Mouse (Mus musculus): ENCODE measurements around the gene Rac1. TPM values are rescaled to one million over a fixed set of nuclear protein-coding genes. Genes with fewer than 3 reads are reported as not detected.

Rac1 gene
- polyA plus RNA-seq, 1 experiment from 2014 or later, result 480 TPM

- Histone ChIP-seq H3K4me3 (ENCODE audit: low read depth, low read length) (no peak overlapping the region), H3K4me1 (ENCODE audit: control insufficient read depth, insufficient read depth, low read length) (no peaks in the 10 kb centered on the region), H3K9me3 (ENCODE audit: control insufficient read depth, low read length) (no peaks in the 10 kb centered on the region), H3K4me2 (no peak overlapping the region), H3K27ac (ENCODE audit: low read depth, low read length) (no peak overlapping the region), H3K36me3 (ENCODE audit: control insufficient read depth, insufficient read depth, low read length) (peaks cover 8% of the 10 kb centered on the region; the same call in 1 of the 2 replicates), H3K9ac (ENCODE audit: low read length) (no peak overlapping the region), H3K27me3 (ENCODE audit: control insufficient read depth, insufficient read depth, low read length) (no peaks in the 10 kb centered on the region)
- 94% methylated on average over 11 of the region's 11 CpGs for WGBS
- no peak for DNase-seq (ENCODE audit: low spot score, missing footprints)
- no peak for ATAC-seq (ENCODE audit: low FRiP score)
Observed at GRCm38 (mm10) chr5:143517005-143517404, 10.8 kb downstream of the Rac1 start.

- ATAC-seq (ENCODE audit: low FRiP score) (no peak), DNase-seq (ENCODE audit: low spot score, missing footprints) (no peak)
- Histone ChIP-seq H3K9ac (ENCODE audit: low read length) (no peak overlapping the region), H3K36me3 (ENCODE audit: control insufficient read depth, insufficient read depth, low read length) (peaks cover 8% of the 10 kb centered on the region; the same call in 1 of the 2 replicates), H3K27ac (ENCODE audit: low read depth, low read length) (no peak overlapping the region), H3K4me3 (ENCODE audit: low read depth, low read length) (no peak overlapping the region), H3K9me3 (ENCODE audit: control insufficient read depth, low read length) (no peaks in the 10 kb centered on the region), H3K4me2 (no peak overlapping the region), H3K4me1 (ENCODE audit: control insufficient read depth, insufficient read depth, low read length) (no peaks in the 10 kb centered on the region), H3K27me3 (ENCODE audit: control insufficient read depth, insufficient read depth, low read length) (no peaks in the 10 kb centered on the region)
- WGBS, result 95% methylated on average over 5 of the region's 5 CpGs
Observed at GRCm38 (mm10) chr5:143514878-143515277, 13.0 kb downstream of the Rac1 start.

- Histone ChIP-seq H3K4me1 (ENCODE audit: control insufficient read depth, insufficient read depth, low read length) (no peaks in the 10 kb centered on the region), H3K27ac (ENCODE audit: low read depth, low read length) (no peak overlapping the region), H3K9me3 (ENCODE audit: control insufficient read depth, low read length) (no peaks in the 10 kb centered on the region), H3K36me3 (ENCODE audit: control insufficient read depth, insufficient read depth, low read length) (peaks cover 8% of the 10 kb centered on the region; the same call in 1 of the 2 replicates), H3K9ac (ENCODE audit: low read length) (no peak overlapping the region), H3K27me3 (ENCODE audit: control insufficient read depth, insufficient read depth, low read length) (no peaks in the 10 kb centered on the region), H3K4me2 (no peak overlapping the region), H3K4me3 (ENCODE audit: low read depth, low read length) (no peak overlapping the region)
- ATAC-seq (ENCODE audit: low FRiP score) (no peak), DNase-seq (ENCODE audit: low spot score, missing footprints) (no peak)
- 93% methylated on average over 4 of the region's 4 CpGs for whole genome bisulfite sequencing
Observed at GRCm38 (mm10) chr5:143512305-143512704, 15.5 kb downstream of the Rac1 start.

- no peak overlapping the region for H3K4me2 ChIP-seq
- no peaks in the 10 kb centered on the region for H3K27me3 ChIP-seq (ENCODE audit: control insufficient read depth, insufficient read depth, low read length)
- H3K4me1 ChIP-seq (ENCODE audit: control insufficient read depth, insufficient read depth, low read length), result no peaks in the 10 kb centered on the region
- ATAC-seq (ENCODE audit: low FRiP score), result no peak
- H3K9ac ChIP-seq (ENCODE audit: low read length), result no peak overlapping the region
- peaks cover 9% of the 10 kb centered on the region; the same call in 1 of the 2 replicates for H3K36me3 ChIP-seq (ENCODE audit: control insufficient read depth, insufficient read depth, low read length)
- 83% methylated on average over 4 of the region's 4 CpGs for WGBS
- no peak overlapping the region for H3K4me3 ChIP-seq (ENCODE audit: low read depth, low read length)
- H3K9me3 ChIP-seq (ENCODE audit: control insufficient read depth, low read length), result no peaks in the 10 kb centered on the region
- no peak for DNase-seq (ENCODE audit: low spot score, missing footprints)
- H3K27ac ChIP-seq (ENCODE audit: low read depth, low read length), result no peak overlapping the region
Observed at GRCm38 (mm10) chr5:143511577-143511976, 16.3 kb downstream of the Rac1 start.

- ATAC-seq (ENCODE audit: low FRiP score) (no peak), DNase-seq (ENCODE audit: low spot score, missing footprints) (no peak)
- Histone ChIP-seq H3K4me2 (no peak overlapping the region), H3K4me3 (ENCODE audit: low read depth, low read length) (no peak overlapping the region), H3K27ac (ENCODE audit: low read depth, low read length) (no peak overlapping the region), H3K9me3 (ENCODE audit: control insufficient read depth, low read length) (no peaks in the 10 kb centered on the region), H3K36me3 (ENCODE audit: control insufficient read depth, insufficient read depth, low read length) (peaks cover 8% of the 10 kb centered on the region), H3K9ac (ENCODE audit: low read length) (no peak overlapping the region), H3K4me1 (ENCODE audit: control insufficient read depth, insufficient read depth, low read length) (no peaks in the 10 kb centered on the region), H3K27me3 (ENCODE audit: control insufficient read depth, insufficient read depth, low read length) (no peaks in the 10 kb centered on the region)
- WGBS, result 76% methylated on average over 11 of the region's 11 CpGs
Observed at GRCm38 (mm10) chr5:143509737-143510136, 18.1 kb downstream of the Rac1 start.

- no peaks in the 10 kb centered on the region for H3K9me3 ChIP-seq (ENCODE audit: control insufficient read depth, low read length)
- no peak for ATAC-seq (ENCODE audit: low FRiP score)
- 87% methylated on average over 9 of the region's 9 CpGs for WGBS
Observed at GRCm38 (mm10) chr5:143509294-143509693, 18.5 kb downstream of the Rac1 start.

GRCm38 (mm10) chr5:143505545-143505944, 22.3 kb downstream of the Rac1 start:
- no peaks in the 10 kb centered on the region for H3K4me1 ChIP-seq (ENCODE audit: control insufficient read depth, insufficient read depth, low read length)
- H3K9me3 ChIP-seq (ENCODE audit: control insufficient read depth, low read length), result no peaks in the 10 kb centered on the region
- no peak overlapping the region for H3K4me2 ChIP-seq
- peaks cover 6% of the 10 kb centered on the region; the same call in 1 of the 2 replicates for H3K36me3 ChIP-seq (ENCODE audit: control insufficient read depth, insufficient read depth, low read length)
- ATAC-seq (ENCODE audit: low FRiP score) (no peak), DNase-seq (ENCODE audit: low spot score, missing footprints) (no peak)
- H3K4me3 ChIP-seq (ENCODE audit: low read depth, low read length), result no peak overlapping the region
- WGBS, result 92% methylated on average over 7 of the region's 7 CpGs
- no peak overlapping the region for H3K9ac ChIP-seq (ENCODE audit: low read length)
- no peak overlapping the region for H3K27ac ChIP-seq (ENCODE audit: low read depth, low read length)
- H3K27me3 ChIP-seq (ENCODE audit: control insufficient read depth, insufficient read depth, low read length), result no peaks in the 10 kb centered on the region

More at GRCm38 (mm10) chr5:143509294-143509693, 18.5 kb downstream of the Rac1 start:
- H3K27me3 ChIP-seq (ENCODE audit: control insufficient read depth, insufficient read depth, low read length), result no peaks in the 10 kb centered on the region
- DNase-seq (ENCODE audit: low spot score, missing footprints), result no peak
- peaks cover 8% of the 10 kb centered on the region for H3K36me3 ChIP-seq (ENCODE audit: control insufficient read depth, insufficient read depth, low read length)
- H3K4me2 ChIP-seq, result no peak overlapping the region
- no peak overlapping the region for H3K9ac ChIP-seq (ENCODE audit: low read length)
- H3K27ac ChIP-seq (ENCODE audit: low read depth, low read length), result no peak overlapping the region
- no peak overlapping the region for H3K4me3 ChIP-seq (ENCODE audit: low read depth, low read length)
- no peaks in the 10 kb centered on the region for H3K4me1 ChIP-seq (ENCODE audit: control insufficient read depth, insufficient read depth, low read length)

GRCm38 (mm10) chr5:143505056-143505455, 22.8 kb downstream of the Rac1 start:
- Histone ChIP-seq H3K27me3 (ENCODE audit: control insufficient read depth, insufficient read depth, low read length) (no peaks in the 10 kb centered on the region), H3K9ac (ENCODE audit: low read length) (no peak overlapping the region), H3K4me3 (ENCODE audit: low read depth, low read length) (no peak overlapping the region), H3K36me3 (ENCODE audit: control insufficient read depth, insufficient read depth, low read length) (peaks cover 6% of the 10 kb centered on the region; the same call in 1 of the 2 replicates), H3K4me1 (ENCODE audit: control insufficient read depth, insufficient read depth, low read length) (no peaks in the 10 kb centered on the region), H3K27ac (ENCODE audit: low read depth, low read length) (no peak overlapping the region), H3K4me2 (no peak overlapping the region), H3K9me3 (ENCODE audit: control insufficient read depth, low read length) (no peaks in the 10 kb centered on the region)
- no peak for DNase-seq (ENCODE audit: low spot score, missing footprints)
- WGBS, result 92% methylated on average over 8 of the region's 8 CpGs
- no peak for ATAC-seq (ENCODE audit: low FRiP score)

- peaks cover 6% of the 10 kb centered on the region; the same call in 1 of the 2 replicates for H3K36me3 ChIP-seq (ENCODE audit: control insufficient read depth, insufficient read depth, low read length)
- H3K27me3 ChIP-seq (ENCODE audit: control insufficient read depth, insufficient read depth, low read length), result no peaks in the 10 kb centered on the region
- DNase-seq (ENCODE audit: low spot score, missing footprints) (no peak), ATAC-seq (ENCODE audit: low FRiP score) (no peak)
- no peak overlapping the region for H3K4me2 ChIP-seq
- no peak overlapping the region for H3K4me3 ChIP-seq (ENCODE audit: low read depth, low read length)
- H3K27ac ChIP-seq (ENCODE audit: low read depth, low read length), result no peak overlapping the region
- no peaks in the 10 kb centered on the region for H3K4me1 ChIP-seq (ENCODE audit: control insufficient read depth, insufficient read depth, low read length)
- WGBS, result 64% methylated on average over 3 of the region's 3 CpGs
- no peaks in the 10 kb centered on the region for H3K9me3 ChIP-seq (ENCODE audit: control insufficient read depth, low read length)
- H3K9ac ChIP-seq (ENCODE audit: low read length), result no peak overlapping the region
Observed at GRCm38 (mm10) chr5:143504453-143504852, 23.4 kb downstream of the Rac1 start.
